Mouse (Mus musculus): Measurements from ENCODE around the gene St7. TPM values are rescaled to one million over a fixed set of nuclear protein-coding genes. Genes with fewer than 3 reads are reported as not detected.

The St7 gene
- polyA plus RNA-seq, 1 experiment, result 14.3 TPM

DNA sequence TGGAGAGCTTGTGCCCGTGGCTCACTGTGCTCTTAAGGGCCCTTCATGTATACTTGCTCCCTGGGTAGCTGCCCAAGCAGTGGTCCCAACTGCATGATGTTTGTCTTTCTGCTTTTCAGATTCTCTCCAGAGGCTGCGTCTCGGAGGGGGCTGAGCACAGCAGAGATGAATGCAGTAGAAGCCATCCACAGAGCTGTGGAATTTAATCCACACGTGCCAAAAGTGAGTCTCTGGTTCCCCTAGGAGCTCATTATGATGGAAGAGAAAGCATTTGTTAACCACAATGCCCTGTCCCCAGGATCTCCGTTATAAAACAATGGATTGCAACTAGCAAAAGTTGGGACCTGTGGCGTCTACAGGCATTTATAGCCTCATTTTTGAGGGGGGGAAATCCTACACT lies 213.6 kb downstream of the St7 start:
- Histone ChIP-seq H3K27ac (ENCODE audit: insufficient read depth, low read depth, low read length) (no peak overlapping the region), H3K4me3 (ENCODE audit: insufficient read depth, low read depth, low read length) (no peak overlapping the region), H3K4me1 (ENCODE audit: control insufficient read depth, insufficient read depth, low read length) (no peaks in the 10 kb centered on the region), H3K36me3 (ENCODE audit: control insufficient read depth, insufficient read depth, low read length) (no peaks in the 10 kb centered on the region), H3K27me3 (replicated peaks; ENCODE audit: control insufficient read depth, insufficient read depth, low read length) (no peaks in the 10 kb centered on the region)
- no peak for TF ChIP-seq CTCF (conservative IDR thresholded peaks at IDR 0.05; ENCODE audit: insufficient read depth, insufficient read length, low read depth, low read length)
- TF ChIP-seq POLR2A (IDR thresholded peaks at IDR 0.05; ENCODE audit: low read depth, low read length), result no peak
- 68% methylated on average over 6 of the region's 6 CpGs for WGBS
- no peak for DNase-seq

DNA sequence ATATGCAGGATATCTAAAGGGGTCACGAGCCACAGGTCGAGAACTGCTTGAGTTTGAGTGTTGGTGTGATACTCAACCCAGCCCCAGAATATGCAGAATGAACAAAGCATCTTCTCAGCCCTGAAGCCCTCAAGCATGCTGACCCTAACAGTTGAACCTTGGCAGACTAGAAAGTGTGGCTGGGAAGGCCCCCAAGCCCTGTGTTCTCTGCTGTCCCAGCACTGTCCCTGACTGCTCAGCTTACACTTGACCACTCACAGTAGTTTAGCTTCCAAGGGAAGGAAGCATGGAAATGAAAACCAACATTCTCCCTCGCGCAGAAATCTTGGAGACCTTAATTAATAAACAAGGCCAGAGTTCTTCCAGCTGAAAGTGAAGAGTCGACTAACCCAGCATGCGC lies 219.6 kb downstream of the St7 start:
- TF ChIP-seq CTCF (conservative IDR thresholded peaks at IDR 0.05; ENCODE audit: insufficient read depth, insufficient read length, low read depth, low read length) (no peak), POLR2A (IDR thresholded peaks at IDR 0.05; ENCODE audit: low read depth, low read length) (no peak)
- WGBS, result 75% methylated on average over 6 of the region's 6 CpGs
- Histone ChIP-seq H3K27ac (ENCODE audit: insufficient read depth, low read depth, low read length) (no peak overlapping the region), H3K36me3 (ENCODE audit: control insufficient read depth, insufficient read depth, low read length) (no peaks in the 10 kb centered on the region), H3K4me1 (ENCODE audit: control insufficient read depth, insufficient read depth, low read length) (no peaks in the 10 kb centered on the region), H3K27me3 (replicated peaks; ENCODE audit: control insufficient read depth, insufficient read depth, low read length) (no peaks in the 10 kb centered on the region), H3K4me3 (ENCODE audit: insufficient read depth, low read depth, low read length) (no peak overlapping the region)
- DNase-seq, result no peak

DNA sequence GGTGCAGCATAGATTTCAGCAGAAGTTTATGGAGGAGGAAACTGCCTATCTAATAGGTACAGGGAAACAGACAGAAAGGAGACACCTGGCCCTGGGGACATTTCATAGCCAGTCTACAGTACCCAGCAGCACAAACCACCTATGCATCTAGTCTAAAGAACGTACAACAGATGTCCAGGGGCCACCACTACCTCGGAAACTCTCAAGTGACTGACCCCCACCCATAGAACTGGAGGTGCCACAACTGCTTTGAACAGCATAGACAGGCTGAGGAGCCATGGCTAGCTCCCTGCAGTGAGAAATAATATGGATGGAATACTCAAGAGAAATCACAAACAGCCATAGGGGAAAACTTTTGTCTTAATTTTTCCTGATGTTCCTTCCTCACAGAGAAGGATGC lies 220.1 kb downstream of the St7 start:
- no peak for DNase-seq
- Histone ChIP-seq H3K4me3 (ENCODE audit: insufficient read depth, low read depth, low read length) (no peak overlapping the region), H3K27me3 (replicated peaks; ENCODE audit: control insufficient read depth, insufficient read depth, low read length) (no peaks in the 10 kb centered on the region), H3K27ac (ENCODE audit: insufficient read depth, low read depth, low read length) (no peak overlapping the region), H3K36me3 (ENCODE audit: control insufficient read depth, insufficient read depth, low read length) (no peaks in the 10 kb centered on the region), H3K4me1 (ENCODE audit: control insufficient read depth, insufficient read depth, low read length) (no peaks in the 10 kb centered on the region)
- TF ChIP-seq CTCF (conservative IDR thresholded peaks at IDR 0.05; ENCODE audit: insufficient read depth, insufficient read length, low read depth, low read length) (no peak), POLR2A (IDR thresholded peaks at IDR 0.05; ENCODE audit: low read depth, low read length) (no peak)
- WGBS, result 82% methylated on average over 2 of the region's 2 CpGs

DNA sequence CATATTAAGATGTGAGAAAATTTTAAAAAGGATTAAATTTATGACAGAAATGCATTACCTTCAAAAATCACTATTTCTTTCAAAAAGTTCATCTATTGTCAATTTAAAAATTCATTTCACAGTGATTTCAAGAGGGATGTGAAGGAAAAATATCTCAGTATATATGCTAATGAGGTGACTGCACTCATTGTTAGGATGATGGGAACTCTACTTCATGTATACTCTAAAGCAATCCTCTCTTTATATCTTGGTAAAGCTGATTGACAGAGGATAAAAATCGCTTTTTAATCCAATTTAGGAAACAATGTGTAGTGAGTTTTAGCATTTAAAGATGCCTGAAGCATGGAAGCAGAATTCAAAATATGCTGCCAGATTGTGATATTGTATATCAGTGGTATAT lies 220.6 kb downstream of the St7 start:
- no peaks in the 10 kb centered on the region for H3K27me3 ChIP-seq (replicated peaks; ENCODE audit: control insufficient read depth, insufficient read depth, low read length)
- H3K27ac ChIP-seq (ENCODE audit: insufficient read depth, low read depth, low read length), result no peak overlapping the region
- TF ChIP-seq CTCF (conservative IDR thresholded peaks at IDR 0.05; ENCODE audit: insufficient read depth, insufficient read length, low read depth, low read length), result no peak
- H3K4me1 ChIP-seq (ENCODE audit: control insufficient read depth, insufficient read depth, low read length), result no peaks in the 10 kb centered on the region
- H3K4me3 ChIP-seq (ENCODE audit: insufficient read depth, low read depth, low read length), result no peak overlapping the region
- no peak for DNase-seq
- 96% methylated on average over 1 of the region's 1 CpGs for WGBS
- no peaks in the 10 kb centered on the region for H3K36me3 ChIP-seq (ENCODE audit: control insufficient read depth, insufficient read depth, low read length)

DNA sequence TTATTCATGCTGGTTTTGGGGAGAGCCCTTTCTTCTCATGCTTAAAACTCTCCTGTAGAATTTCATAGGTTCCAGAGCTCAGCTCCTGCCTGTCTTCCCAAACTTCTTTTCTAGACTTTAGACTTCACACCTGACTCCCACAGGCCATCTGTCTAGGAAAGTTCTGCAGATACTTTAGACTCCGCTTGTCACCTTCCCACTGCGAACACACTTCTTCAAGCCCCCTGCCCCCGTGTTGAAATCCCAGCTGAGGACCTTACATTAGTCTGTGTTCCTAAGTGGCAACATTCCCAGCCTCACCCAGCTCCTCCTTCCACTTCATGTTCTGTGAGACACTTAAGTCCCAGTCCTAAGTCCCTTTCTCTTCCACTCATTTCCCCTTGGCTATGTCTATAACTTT lies 221.6 kb downstream of the St7 start:
- DNase-seq, result no peak
- H3K4me3 ChIP-seq (ENCODE audit: insufficient read depth, low read depth, low read length), result no peak overlapping the region
- no peak for TF ChIP-seq POLR2A (IDR thresholded peaks at IDR 0.05; ENCODE audit: low read depth, low read length)
- TF ChIP-seq CTCF (conservative IDR thresholded peaks at IDR 0.05; ENCODE audit: insufficient read depth, insufficient read length, low read depth, low read length), result no peak
- no peaks in the 10 kb centered on the region for H3K4me1 ChIP-seq (ENCODE audit: control insufficient read depth, insufficient read depth, low read length)
- H3K27me3 ChIP-seq (replicated peaks; ENCODE audit: control insufficient read depth, insufficient read depth, low read length), result no peaks in the 10 kb centered on the region
- WGBS, result 67% methylated on average over 3 of the region's 3 CpGs
- no peak overlapping the region for H3K27ac ChIP-seq (ENCODE audit: insufficient read depth, low read depth, low read length)
- H3K36me3 ChIP-seq (ENCODE audit: control insufficient read depth, insufficient read depth, low read length), result no peaks in the 10 kb centered on the region

DNA sequence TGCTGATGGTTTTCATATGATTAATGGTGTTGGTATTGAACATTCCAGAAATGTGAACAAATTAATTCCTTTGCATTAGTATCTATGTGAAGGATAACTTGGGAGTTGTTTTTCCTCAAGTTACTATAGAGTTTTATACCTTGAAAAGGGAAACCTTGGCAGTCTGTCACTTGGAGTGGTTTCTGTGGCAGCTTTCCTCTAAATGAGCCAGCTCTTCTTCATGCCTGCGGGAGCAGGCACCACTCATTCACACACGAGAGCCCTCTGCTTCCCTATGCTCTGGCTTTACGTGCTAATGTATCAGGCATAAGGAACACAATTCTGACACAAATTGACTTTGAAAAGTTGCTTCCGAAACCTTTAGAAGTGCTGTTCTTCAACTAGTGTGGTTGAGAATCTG lies 224.5 kb downstream of the St7 start:
- Histone ChIP-seq H3K27ac (ENCODE audit: insufficient read depth, low read depth, low read length) (no peak overlapping the region), H3K27me3 (replicated peaks; ENCODE audit: control insufficient read depth, insufficient read depth, low read length) (no peaks in the 10 kb centered on the region), H3K4me3 (ENCODE audit: insufficient read depth, low read depth, low read length) (no peak overlapping the region), H3K4me1 (ENCODE audit: control insufficient read depth, insufficient read depth, low read length) (no peaks in the 10 kb centered on the region), H3K36me3 (ENCODE audit: control insufficient read depth, insufficient read depth, low read length) (no peaks in the 10 kb centered on the region)
- no peak for DNase-seq
- 94% methylated on average over 4 of the region's 4 CpGs for WGBS
- TF ChIP-seq POLR2A (IDR thresholded peaks at IDR 0.05; ENCODE audit: low read depth, low read length) (no peak), CTCF (conservative IDR thresholded peaks at IDR 0.05; ENCODE audit: insufficient read depth, insufficient read length, low read depth, low read length) (no peak)

DNA sequence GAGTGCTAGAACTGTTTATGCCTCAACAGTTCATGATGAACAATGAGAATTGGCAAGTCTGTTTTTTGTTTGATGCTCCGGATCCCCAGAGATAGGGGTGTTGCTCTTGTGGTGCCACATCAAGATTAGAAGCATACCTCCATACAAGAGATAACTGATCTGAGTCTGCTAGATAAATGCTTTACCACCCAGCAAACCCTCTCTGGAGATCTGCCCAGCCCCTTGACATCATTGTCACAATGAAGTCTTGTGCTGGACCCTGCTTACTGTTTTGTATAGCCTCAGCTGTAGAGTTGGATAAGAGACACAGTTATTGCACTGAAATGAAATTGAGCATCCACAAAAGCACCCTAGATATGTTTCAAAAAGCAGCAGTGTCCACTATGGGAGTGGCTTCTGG lies 229.4 kb downstream of the St7 start:
- no peak for TF ChIP-seq CTCF (conservative IDR thresholded peaks at IDR 0.05; ENCODE audit: insufficient read depth, insufficient read length, low read depth, low read length)
- no peak for TF ChIP-seq POLR2A (IDR thresholded peaks at IDR 0.05; ENCODE audit: low read depth, low read length)
- 97% methylated on average over 1 of the region's 1 CpGs for WGBS

DNA sequence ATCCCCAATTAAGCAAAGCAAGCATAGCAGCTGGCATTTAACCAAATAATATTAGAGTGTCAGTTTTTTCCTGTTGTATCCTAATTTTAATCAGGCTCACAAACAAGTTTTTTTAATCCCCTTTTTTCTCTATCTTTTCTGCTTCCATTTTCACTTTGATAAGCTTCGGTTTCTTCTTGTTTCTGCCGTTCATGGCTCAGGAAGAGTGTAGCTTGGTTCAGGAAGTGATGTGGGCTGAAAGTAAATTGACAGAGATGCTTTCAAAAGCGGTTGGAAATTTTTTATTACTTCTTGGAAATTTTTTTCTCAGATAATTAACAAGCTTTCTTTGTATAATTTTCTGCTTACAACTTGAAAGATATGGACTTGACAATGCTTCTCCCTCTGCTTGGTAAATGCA lies 230.2 kb downstream of the St7 start:
- TF ChIP-seq POLR2A (IDR thresholded peaks at IDR 0.05; ENCODE audit: low read depth, low read length) (no peak), CTCF (conservative IDR thresholded peaks at IDR 0.05; ENCODE audit: insufficient read depth, insufficient read length, low read depth, low read length) (no peak)
- Histone ChIP-seq H3K27ac (ENCODE audit: insufficient read depth, low read depth, low read length) (no peak overlapping the region), H3K4me3 (ENCODE audit: insufficient read depth, low read depth, low read length) (no peak overlapping the region), H3K27me3 (replicated peaks; ENCODE audit: control insufficient read depth, insufficient read depth, low read length) (no peaks in the 10 kb centered on the region), H3K4me1 (ENCODE audit: control insufficient read depth, insufficient read depth, low read length) (no peaks in the 10 kb centered on the region), H3K36me3 (ENCODE audit: control insufficient read depth, insufficient read depth, low read length) (no peaks in the 10 kb centered on the region)
- 74% methylated on average over 3 of the region's 3 CpGs for WGBS
- no peak for DNase-seq

More for the DNA sequence above, 229.4 kb downstream of the St7 start:
- Histone ChIP-seq H3K4me1 (ENCODE audit: control insufficient read depth, insufficient read depth, low read length) (no peaks in the 10 kb centered on the region), H3K27ac (ENCODE audit: insufficient read depth, low read depth, low read length) (no peak overlapping the region), H3K4me3 (ENCODE audit: insufficient read depth, low read depth, low read length) (no peak overlapping the region), H3K36me3 (ENCODE audit: control insufficient read depth, insufficient read depth, low read length) (no peaks in the 10 kb centered on the region), H3K27me3 (replicated peaks; ENCODE audit: control insufficient read depth, insufficient read depth, low read length) (no peaks in the 10 kb centered on the region)
- DNase-seq, result no peak

Data from kidney, adult 2 months (tissue).